Mouse (Mus musculus) brain, embryonic 14.5 days (tissue): ENCODE measurements around the gene Ankrd11.

Experiments used
- CTCF ChIP-seq: fragments of 200-500 bp; IDR thresholded peaks from 2 replicates; pipeline ENCODE4 v1.5.1; 2012; ENCODE audit warnings: inconsistent platforms, mild to moderate bottlenecking, moderate library complexity, borderline replicate concordance; ENCODE audit not compliant: insufficient read depth, insufficient read length; ENCODE audit errors: extremely low read depth
- POLR2A ChIP-seq: fragments of 200-500 bp; IDR thresholded peaks from 2 replicates; pipeline ENCODE4 v1.6.1; 2012; ENCODE audit warnings: mild to moderate bottlenecking, inconsistent platforms, borderline replicate concordance; ENCODE audit not compliant: poor library complexity, insufficient read depth, insufficient read length, severe bottlenecking; ENCODE audit errors: extremely low read depth

DNA sequence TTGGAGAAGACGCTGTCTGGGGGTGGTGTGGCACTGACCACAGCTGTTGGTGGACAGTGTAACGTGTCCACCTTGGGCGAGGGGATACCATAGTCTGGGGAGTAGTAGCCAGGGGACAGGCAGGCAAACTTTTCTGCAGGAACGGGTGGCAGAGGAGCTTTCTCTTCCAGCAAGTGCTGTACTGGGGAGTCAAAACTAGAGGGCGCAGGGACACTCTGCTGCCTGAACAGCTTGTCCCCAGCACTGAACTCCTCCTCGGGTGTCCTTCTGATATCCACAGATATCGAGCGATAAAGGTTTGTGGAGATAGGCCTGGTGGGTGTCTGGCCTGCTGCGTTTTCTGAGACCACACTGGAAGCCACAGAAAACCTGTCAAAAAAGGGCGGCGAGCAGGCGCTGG lies 150.6 kb downstream of the Ankrd11 start:
- peak; percentile 24; the same call in 1 of the 2 replicates for TF ChIP-seq CTCF
- no peak for TF ChIP-seq POLR2A
